Mouse (Mus musculus): ENCODE results near the gene Rpl34. TPM values are rescaled to one million over a fixed set of nuclear protein-coding genes. Genes with fewer than 3 reads are reported as not detected.
A peak's percentile ranks its signal among the peaks of the same experiment; 100 is the strongest.

Gene Rpl34
- polyA plus RNA-seq, 1 experiment from 2014 or later = 808 TPM

- H3K9ac ChIP-seq (ENCODE audit: low read length) = no peak overlapping the region
- ATAC-seq (ENCODE audit: insufficient read depth, low FRiP score) = no peak
- H3K27ac ChIP-seq (ENCODE audit: low read length) = no peak overlapping the region
- 0 out of 2 replicates have a peak, but pooled peaks cover 2% of the 10 kb centered on the region for H3K9me3 ChIP-seq (replicated peaks; ENCODE audit: control insufficient read depth, low read length)
- H3K36me3 ChIP-seq (ENCODE audit: control insufficient read depth, insufficient read depth, low read length) = peaks cover 14% of the 10 kb centered on the region
- 93% methylated on average over 7 of the region's 7 CpGs for WGBS
- peaks cover 9% of the 10 kb centered on the region for H3K4me1 ChIP-seq (ENCODE audit: control insufficient read depth, insufficient read depth, low read length)
- no peaks in the 10 kb centered on the region for H3K27me3 ChIP-seq (ENCODE audit: control insufficient read depth, insufficient read depth, low read length)
- no peak overlapping the region for H3K4me3 ChIP-seq (replicated peaks; ENCODE audit: low read length)
- no peak overlapping the region for H3K4me2 ChIP-seq (ENCODE audit: low read depth, low read length)
Measured at GRCm38 (mm10) chr3:130694705-130695104, 35.5 kb downstream of the Rpl34 start.

GRCm38 (mm10) chr3:130694041-130694593 is 36.1 kb downstream of the Rpl34 start:
- Histone ChIP-seq H3K9me3 (replicated peaks; ENCODE audit: control insufficient read depth, low read length) (0 out of 2 replicates have a peak, but pooled peaks cover 2% of the 10 kb centered on the region), H3K4me1 (ENCODE audit: control insufficient read depth, insufficient read depth, low read length) (peaks cover 9% of the 10 kb centered on the region), H3K27ac (ENCODE audit: low read length) (no peak overlapping the region), H3K36me3 (ENCODE audit: control insufficient read depth, insufficient read depth, low read length) (peaks cover 14% of the 10 kb centered on the region), H3K27me3 (ENCODE audit: control insufficient read depth, insufficient read depth, low read length) (no peaks in the 10 kb centered on the region), H3K9ac (ENCODE audit: low read length) (no peak overlapping the region), H3K4me2 (ENCODE audit: low read depth, low read length) (no peak overlapping the region), H3K4me3 (replicated peaks; ENCODE audit: low read length) (no peak overlapping the region)
- WGBS = 56% methylated on average over 9 of the region's 9 CpGs
- ATAC-seq (ENCODE audit: insufficient read depth, low FRiP score) = no peak

- Histone ChIP-seq H3K9ac (ENCODE audit: low read length) (peak overlapping the region; percentile 58), H3K9me3 (replicated peaks; ENCODE audit: control insufficient read depth, low read length) (0 out of 2 replicates have a peak, but pooled peaks cover 2% of the 10 kb centered on the region), H3K27ac (ENCODE audit: low read length) (0 out of 2 replicates have a peak overlapping the region, but pooled peaks have one; percentile 6)
Measured at GRCm38 (mm10) chr3:130691596-130692170, 38.5 kb downstream of the Rpl34 start.

GRCm38 (mm10) chr3:130690834-130691595 is 39.2 kb downstream of the Rpl34 start:
- Histone ChIP-seq H3K27me3 (ENCODE audit: control insufficient read depth, insufficient read depth, low read length) (no peaks in the 10 kb centered on the region), H3K4me3 (replicated peaks; ENCODE audit: low read length) (peak overlapping the region; percentile 38), H3K4me2 (ENCODE audit: low read depth, low read length) (peak overlapping the region; percentile 56), H3K9ac (ENCODE audit: low read length) (peak overlapping the region; percentile 58), H3K9me3 (replicated peaks; ENCODE audit: control insufficient read depth, low read length) (0 out of 2 replicates have a peak, but pooled peaks cover 2% of the 10 kb centered on the region), H3K36me3 (ENCODE audit: control insufficient read depth, insufficient read depth, low read length) (peaks cover 11% of the 10 kb centered on the region; the same call in 1 of the 2 replicates), H3K27ac (ENCODE audit: low read length) (peak overlapping the region; percentile 42), H3K4me1 (ENCODE audit: control insufficient read depth, insufficient read depth, low read length) (peaks cover 9% of the 10 kb centered on the region)
- ATAC-seq (ENCODE audit: insufficient read depth, low FRiP score) = peak; percentile 84
- 9% methylated on average over 20 of the region's 20 CpGs for WGBS

More at GRCm38 (mm10) chr3:130691596-130692170, 38.5 kb downstream of the Rpl34 start:
- peaks cover 9% of the 10 kb centered on the region for H3K4me1 ChIP-seq (ENCODE audit: control insufficient read depth, insufficient read depth, low read length)
- peaks cover 14% of the 10 kb centered on the region for H3K36me3 ChIP-seq (ENCODE audit: control insufficient read depth, insufficient read depth, low read length)
- H3K4me3 ChIP-seq (replicated peaks; ENCODE audit: low read length) = peak overlapping the region; percentile 38
- no peak for ATAC-seq (ENCODE audit: insufficient read depth, low FRiP score)
- peak overlapping the region; percentile 56 for H3K4me2 ChIP-seq (ENCODE audit: low read depth, low read length)
- WGBS = 29% methylated on average over 12 of the region's 12 CpGs
- no peaks in the 10 kb centered on the region for H3K27me3 ChIP-seq (ENCODE audit: control insufficient read depth, insufficient read depth, low read length)

GRCm38 (mm10) chr3:130689630-130690029 is 40.6 kb downstream of the Rpl34 start:
- peaks cover 9% of the 10 kb centered on the region for H3K4me1 ChIP-seq (ENCODE audit: control insufficient read depth, insufficient read depth, low read length)
- no peaks in the 10 kb centered on the region for H3K9me3 ChIP-seq (replicated peaks; ENCODE audit: control insufficient read depth, low read length)
- H3K27ac ChIP-seq (ENCODE audit: low read length) = no peak overlapping the region
- H3K4me2 ChIP-seq (ENCODE audit: low read depth, low read length) = no peak overlapping the region
- no peak overlapping the region for H3K9ac ChIP-seq (ENCODE audit: low read length)
- H3K36me3 ChIP-seq (ENCODE audit: control insufficient read depth, insufficient read depth, low read length) = no peaks in the 10 kb centered on the region
- peak; percentile 59; the same call in 1 of the 2 replicates for ATAC-seq (ENCODE audit: insufficient read depth, low FRiP score)
- no peaks in the 10 kb centered on the region for H3K27me3 ChIP-seq (ENCODE audit: control insufficient read depth, insufficient read depth, low read length)
- 12% methylated on average over 12 of the region's 12 CpGs for WGBS
- H3K4me3 ChIP-seq (replicated peaks; ENCODE audit: low read length) = no peak overlapping the region

GRCm38 (mm10) chr3:130687051-130687450 is 43.1 kb downstream of the Rpl34 start:
- Histone ChIP-seq H3K4me1 (ENCODE audit: control insufficient read depth, insufficient read depth, low read length) (peaks cover 8% of the 10 kb centered on the region), H3K27ac (ENCODE audit: low read length) (no peak overlapping the region), H3K36me3 (ENCODE audit: control insufficient read depth, insufficient read depth, low read length) (no peaks in the 10 kb centered on the region), H3K4me2 (ENCODE audit: low read depth, low read length) (no peak overlapping the region), H3K4me3 (replicated peaks; ENCODE audit: low read length) (no peak overlapping the region), H3K9ac (ENCODE audit: low read length) (no peak overlapping the region), H3K27me3 (ENCODE audit: control insufficient read depth, insufficient read depth, low read length) (no peaks in the 10 kb centered on the region), H3K9me3 (replicated peaks; ENCODE audit: control insufficient read depth, low read length) (no peaks in the 10 kb centered on the region)
- ATAC-seq (ENCODE audit: insufficient read depth, low FRiP score) = no peak
- whole genome bisulfite sequencing = 97% methylated on average over 1 of the region's 1 CpGs

- Histone ChIP-seq H3K27me3 (ENCODE audit: control insufficient read depth, insufficient read depth, low read length) (no peaks in the 10 kb centered on the region), H3K4me3 (replicated peaks; ENCODE audit: low read length) (no peak overlapping the region), H3K4me2 (ENCODE audit: low read depth, low read length) (no peak overlapping the region), H3K9ac (ENCODE audit: low read length) (no peak overlapping the region), H3K36me3 (ENCODE audit: control insufficient read depth, insufficient read depth, low read length) (no peaks in the 10 kb centered on the region), H3K27ac (ENCODE audit: low read length) (no peak overlapping the region), H3K4me1 (ENCODE audit: control insufficient read depth, insufficient read depth, low read length) (no peaks in the 10 kb centered on the region), H3K9me3 (replicated peaks; ENCODE audit: control insufficient read depth, low read length) (no peaks in the 10 kb centered on the region)
- ATAC-seq (ENCODE audit: insufficient read depth, low FRiP score) = no peak
- WGBS = 80% methylated on average over 8 of the region's 8 CpGs
Measured at GRCm38 (mm10) chr3:130685014-130685366, 45.2 kb downstream of the Rpl34 start.

GRCm38 (mm10) chr3:130684276-130685013 is 45.8 kb downstream of the Rpl34 start:
- Histone ChIP-seq H3K4me3 (replicated peaks; ENCODE audit: low read length) (no peak overlapping the region), H3K4me1 (ENCODE audit: control insufficient read depth, insufficient read depth, low read length) (no peaks in the 10 kb centered on the region), H3K9me3 (replicated peaks; ENCODE audit: control insufficient read depth, low read length) (no peaks in the 10 kb centered on the region), H3K27me3 (ENCODE audit: control insufficient read depth, insufficient read depth, low read length) (no peaks in the 10 kb centered on the region), H3K9ac (ENCODE audit: low read length) (no peak overlapping the region), H3K4me2 (ENCODE audit: low read depth, low read length) (no peak overlapping the region), H3K27ac (ENCODE audit: low read length) (no peak overlapping the region), H3K36me3 (ENCODE audit: control insufficient read depth, insufficient read depth, low read length) (no peaks in the 10 kb centered on the region)
- WGBS = 83% methylated on average over 9 of the region's 9 CpGs
- no peak for ATAC-seq (ENCODE audit: insufficient read depth, low FRiP score)

Measured in stomach, embryonic 16.5 days (tissue).